In genomic region chr6:29641816-29642215, GRCm38 (mm10) we compare ENCODE assay signal across 34 mouse cellular contexts.
"Had no signal": no experiment of that assay in that cellular context is flagged by ENCODE, and none has a peak within 500 bp of the region (broad histone marks: within the 10 kb centered on the region; RNA-seq: fewer than 3 reads in every experiment).

No protein-coding gene starts in this region.

- H3K4me1 ChIP-seq: heart, embryonic 12.5 days; heart, embryonic 15.5 days; hindbrain, embryonic 13.5 days; hindbrain, embryonic 15.5 days; intestine, embryonic 15.5 days had no signal

- H3K4me2 ChIP-seq: heart, embryonic 11.5 days; heart, embryonic 12.5 days; heart, embryonic 13.5 days; heart, embryonic 15.5 days; hindbrain, embryonic 12.5 days; hindbrain, embryonic 13.5 days; hindbrain, embryonic 14.5 days; hindbrain, embryonic 15.5 days; intestine, embryonic 15.5 days; kidney, embryonic 15.5 days had no signal

- H3K36me3 ChIP-seq: heart, embryonic 10.5 days; heart, embryonic 12.5 days; heart, embryonic 13.5 days; heart, embryonic 15.5 days; hindbrain, embryonic 10.5 days; hindbrain, embryonic 12.5 days; hindbrain, embryonic 13.5 days; hindbrain, embryonic 15.5 days; intestine, embryonic 15.5 days; kidney, embryonic 15.5 days had no signal

- H3K27me3 ChIP-seq: hindbrain, embryonic 15.5 days; intestine, embryonic 15.5 days; kidney, embryonic 15.5 days had no signal

- H3K27ac ChIP-seq: heart, embryonic 10.5 days; heart, embryonic 13.5 days; heart, embryonic 15.5 days; hindbrain, embryonic 10.5 days; hindbrain, embryonic 12.5 days; hindbrain, embryonic 13.5 days; hindbrain, embryonic 14.5 days; hindbrain, embryonic 15.5 days; hindbrain, postnatal 0 days; intestine, embryonic 15.5 days; kidney, embryonic 15.5 days; kidney, postnatal 0 days; layer of hippocampus, adult 2 months had no signal

- H3K4me3 ChIP-seq: heart, embryonic 10.5 days; heart, embryonic 12.5 days; heart, embryonic 13.5 days; heart, embryonic 15.5 days; hindbrain, embryonic 10.5 days; hindbrain, embryonic 12.5 days; hindbrain, embryonic 13.5 days; hindbrain, embryonic 15.5 days; intestine, embryonic 15.5 days; kidney, embryonic 15.5 days; layer of hippocampus, adult 2 months had no signal

- H3K9me3 ChIP-seq: heart, embryonic 10.5 days; hindbrain, embryonic 15.5 days; intestine, embryonic 15.5 days had no signal

- H3K9ac ChIP-seq: heart, embryonic 12.5 days; heart, embryonic 13.5 days; heart, embryonic 15.5 days; hindbrain, embryonic 12.5 days; hindbrain, embryonic 13.5 days; hindbrain, embryonic 14.5 days; hindbrain, embryonic 15.5 days; intestine, embryonic 15.5 days; kidney, embryonic 15.5 days had no signal

- ATAC-seq: hindbrain, embryonic 16.5 days; hindbrain, postnatal 0 days; inflammation-experienced regulatory T-cells, adult 6 months; intestine, embryonic 15.5 days; intestine, embryonic 16.5 days; intestine, postnatal 0 days had no signal

- DNase-seq: heart, postnatal 10 days; heart, postnatal 36 days; heart, postnatal 4 days; kidney, adult 11 months; kidney, adult 18-20 months; kidney, adult 2 months; kidney, adult 8-10 months; kidney, adult 9 months; kidney, postnatal 10 days; kidney, postnatal 14 days; kidney, postnatal 25 days; kidney, postnatal 36 days; kidney, postnatal 4 days; layer of hippocampus, adult 9-11 months; layer of hippocampus, postnatal 36 days had no signal
